Mouse (Mus musculus): ENCODE results near the gene Hist1h4k. TPM values are rescaled to one million over a fixed set of nuclear protein-coding genes. Genes with fewer than 3 reads are reported as not detected.
"Not testable (repeated sequence)": the region's sequence is repeated elsewhere in the genome, so short reads cannot be mapped to it uniquely, and the experiment has no call there.

The Hist1h4k gene
- 2,674 and 2,766 TPM in 2 replicates for total RNA-seq (2012; rRNA removed)

DNA sequence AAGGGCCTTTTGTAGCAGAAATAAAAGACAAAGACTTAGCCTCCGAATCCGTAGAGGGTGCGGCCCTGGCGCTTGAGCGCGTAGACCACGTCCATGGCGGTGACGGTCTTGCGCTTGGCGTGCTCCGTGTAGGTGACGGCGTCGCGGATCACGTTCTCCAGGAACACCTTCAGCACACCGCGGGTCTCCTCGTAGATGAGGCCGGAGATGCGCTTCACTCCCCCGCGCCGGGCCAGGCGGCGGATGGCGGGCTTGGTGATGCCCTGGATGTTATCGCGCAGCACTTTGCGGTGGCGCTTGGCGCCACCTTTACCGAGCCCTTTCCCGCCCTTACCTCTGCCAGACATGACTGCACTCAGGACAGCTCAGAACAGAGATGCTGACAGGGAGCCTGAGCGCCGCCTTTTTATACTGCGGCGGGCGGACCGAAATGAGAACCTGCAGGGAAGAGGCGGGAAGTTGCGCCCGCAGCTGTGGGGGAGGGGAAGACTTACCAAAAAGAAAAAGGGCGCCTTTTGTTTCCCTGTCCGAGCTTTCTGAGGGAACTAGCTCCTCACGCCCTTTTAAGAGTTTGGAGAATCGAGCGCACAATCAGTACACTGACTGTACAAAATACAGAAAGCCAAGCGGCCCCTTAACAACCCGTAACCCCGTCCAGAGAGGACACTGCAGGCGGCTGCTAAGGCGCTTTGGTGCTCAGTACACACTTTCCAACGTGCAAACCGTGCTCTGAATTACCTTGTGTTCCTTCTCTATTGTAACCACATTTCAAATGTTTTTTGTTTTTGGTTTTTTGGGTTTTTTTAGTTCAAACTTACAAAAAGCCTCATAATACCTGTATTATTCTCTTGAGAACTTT is at the start of gene Hist1h4k:
Hist1h4k (minus strand) TSS at position 347 of the 859 bp plus-strand sequence.
- in situ Hi-C loops (cut with MboI; ENCODE audit: low sequenced_read_pairs in 2 of 2, unreplicated experiment in 2 of 2); H3K4me1 ChIP-seq (ENCODE audit: control insufficient read depth in 2 of 2, insufficient read depth in 2 of 2, low read length in 2 of 2, poor library complexity in 1 of 2); H3K36me3 ChIP-seq (ENCODE audit: control insufficient read depth, insufficient read depth, low read length, poor library complexity, severe bottlenecking); H3K9me3 ChIP-seq (ENCODE audit: control insufficient read depth, insufficient read depth, low read depth, low read length): not testable (repeated sequence)
- DNase-seq (ENCODE audit: low read depth, low spot score), result peak; percentile 95
- Histone ChIP-seq H3K27ac (ENCODE audit: insufficient read depth, low read depth, low read length, poor library complexity, severe bottlenecking) (peak within 1 kb of the TSS; percentile 91), H3K4me3 (ENCODE audit: insufficient read depth in 1 of 2, low read depth in 1 of 2, low read length in 2 of 2, poor library complexity in 1 of 2, severe bottlenecking in 1 of 2) (peak within 1 kb of the TSS; percentile 67 to 69), H3K9ac (ENCODE audit: insufficient read depth, low read depth, low read length, poor library complexity, severe bottlenecking) (peak within 1 kb of the TSS; percentile 85)
- TF ChIP-seq HCFC1 (IDR thresholded peaks at IDR 0.05; ENCODE audit: borderline replicate concordance, insufficient read depth, low read length), result peak; percentile 59; the same call in 1 of the 2 replicates

GRCm38 (mm10) chr13:21797163-21797562 is 46.9 kb upstream of the Hist1h4k start:
- H3K9ac ChIP-seq (ENCODE audit: insufficient read depth, low read depth, low read length, poor library complexity, severe bottlenecking); DNase-seq (ENCODE audit: low read depth, low spot score); H3K36me3 ChIP-seq (ENCODE audit: control insufficient read depth, insufficient read depth, low read length, poor library complexity, severe bottlenecking); H3K4me1 ChIP-seq (ENCODE audit: control insufficient read depth in 2 of 2, insufficient read depth in 2 of 2, low read length in 2 of 2, poor library complexity in 1 of 2); in situ Hi-C loops (cut with MboI; ENCODE audit: low sequenced_read_pairs in 2 of 2, unreplicated experiment in 2 of 2); H3K9me3 ChIP-seq (ENCODE audit: control insufficient read depth, insufficient read depth, low read depth, low read length); H3K27ac ChIP-seq (ENCODE audit: insufficient read depth, low read depth, low read length, poor library complexity, severe bottlenecking); H3K4me3 ChIP-seq (ENCODE audit: insufficient read depth in 1 of 2, low read depth in 1 of 2, low read length in 2 of 2, poor library complexity in 1 of 2, severe bottlenecking in 1 of 2): not testable (repeated sequence)

GRCm38 (mm10) chr13:21795584-21795983 is 45.3 kb upstream of the Hist1h4k start:
- Histone ChIP-seq H3K9me3 (ENCODE audit: control insufficient read depth, insufficient read depth, low read depth, low read length) (no peaks in the 10 kb centered on the region), H3K36me3 (ENCODE audit: control insufficient read depth, insufficient read depth, low read length, poor library complexity, severe bottlenecking) (no peaks in the 10 kb centered on the region), H3K27ac (ENCODE audit: insufficient read depth, low read depth, low read length, poor library complexity, severe bottlenecking) (no peak overlapping the region), H3K4me3 (ENCODE audit: insufficient read depth in 1 of 2, low read depth in 1 of 2, low read length in 2 of 2, poor library complexity in 1 of 2, severe bottlenecking in 1 of 2) (no peak overlapping the region), H3K9ac (ENCODE audit: insufficient read depth, low read depth, low read length, poor library complexity, severe bottlenecking) (no peak overlapping the region), H3K4me1 (ENCODE audit: control insufficient read depth in 2 of 2, insufficient read depth in 2 of 2, low read length in 2 of 2, poor library complexity in 1 of 2) (peaks cover 5% of the 10 kb centered on the region in 2 experiments; a peak in 2 of 4 replicates)
- DNase-seq (ENCODE audit: low read depth, low spot score), result no peak
- in situ Hi-C loops (cut with MboI; ENCODE audit: low sequenced_read_pairs in 2 of 2, unreplicated experiment in 2 of 2), result no loop called here
- 0 out of 2 replicates have a peak, but pooled peaks have one; percentile 17 for TF ChIP-seq MAFK (IDR thresholded peaks at IDR 0.05; ENCODE audit: insufficient read depth, low read depth, low read length)
- no peak for TF ChIP-seq ZC3H11A (IDR thresholded peaks at IDR 0.05; ENCODE audit: borderline replicate concordance, low read depth, low read length)

GRCm38 (mm10) chr13:21790601-21791283 is 40.4 kb upstream of the Hist1h4k start:
- Histone ChIP-seq H3K27ac (ENCODE audit: insufficient read depth, low read depth, low read length, poor library complexity, severe bottlenecking) (peak overlapping the region; percentile 64; the same call in 1 of the 2 replicates), H3K4me1 (ENCODE audit: control insufficient read depth in 2 of 2, insufficient read depth in 2 of 2, low read length in 2 of 2, poor library complexity in 1 of 2) (peaks cover 7% of the 10 kb centered on the region in 2 experiments; a peak in 3 of 4 replicates), H3K9ac (ENCODE audit: insufficient read depth, low read depth, low read length, poor library complexity, severe bottlenecking) (peak overlapping the region; percentile 20; the same call in 1 of the 2 replicates), H3K36me3 (ENCODE audit: control insufficient read depth, insufficient read depth, low read length, poor library complexity, severe bottlenecking) (no peaks in the 10 kb centered on the region), H3K4me3 (ENCODE audit: insufficient read depth in 1 of 2, low read depth in 1 of 2, low read length in 2 of 2, poor library complexity in 1 of 2, severe bottlenecking in 1 of 2) (peak overlapping the region; percentile 8 to 19; a peak in 2 of 4 replicates), H3K9me3 (ENCODE audit: control insufficient read depth, insufficient read depth, low read depth, low read length) (no peaks in the 10 kb centered on the region)
- in situ Hi-C loops (cut with MboI; ENCODE audit: low sequenced_read_pairs in 2 of 2, unreplicated experiment in 2 of 2), result no loop called here
- TF ChIP-seq HCFC1 (IDR thresholded peaks at IDR 0.05; ENCODE audit: borderline replicate concordance, insufficient read depth, low read length) (no peak), ZC3H11A (IDR thresholded peaks at IDR 0.05; ENCODE audit: borderline replicate concordance, low read depth, low read length) (no peak), MAFK (IDR thresholded peaks at IDR 0.05; ENCODE audit: insufficient read depth, low read depth, low read length) (no peak), CHD2 (IDR thresholded peaks at IDR 0.05; ENCODE audit: low read depth, low read length) (no peak), ZNF384 (IDR thresholded peaks at IDR 0.05; ENCODE audit: low read depth, low read length) (no peak)
- DNase-seq (ENCODE audit: low read depth, low spot score), result peak; percentile 59
